ENCODE assay signal across 18 mouse cellular contexts in the genomic region with DNA sequence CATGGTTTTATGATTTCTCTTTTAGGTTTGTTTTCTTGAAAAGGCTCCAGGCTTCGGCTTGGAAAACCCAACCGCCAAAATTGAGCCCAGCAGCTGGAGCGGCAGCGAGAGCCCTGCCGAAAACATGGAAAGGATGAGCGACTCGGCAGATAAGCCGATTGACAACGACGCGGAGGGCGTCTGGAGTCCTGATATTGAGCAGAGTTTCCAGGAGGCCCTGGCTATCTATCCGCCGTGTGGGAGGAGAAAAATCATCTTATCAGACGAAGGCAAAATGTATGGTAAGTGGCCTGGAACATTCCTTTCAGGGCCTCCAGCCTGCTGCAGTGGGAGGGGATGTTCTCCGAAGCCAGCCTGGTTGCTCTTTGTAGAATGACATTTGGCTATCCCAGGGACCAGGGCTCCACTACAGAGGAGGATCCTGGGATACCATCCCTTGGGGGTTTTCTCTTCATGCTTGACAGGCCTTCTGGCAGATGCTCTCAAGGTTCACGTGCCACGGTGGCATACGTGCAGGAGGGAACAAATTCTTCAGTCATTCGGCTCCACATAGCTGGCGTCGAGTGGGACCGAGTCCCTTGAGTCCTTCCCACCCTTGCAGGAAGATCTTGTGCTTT.
DNase-seq lines count a peak whose midpoint lies in the region; ATAC-seq and TF ChIP-seq lines count a peak whose summit lies in the region.
"Had no signal": no experiment of that assay in that cellular context is flagged by ENCODE, and none has a peak within 500 bp of the region (broad histone marks: within the 10 kb centered on the region; RNA-seq: fewer than 3 reads in every experiment).

No protein-coding gene starts in this region.

- TF ChIP-seq CTCF in midbrain, postnatal 0 days (IDR thresholded peaks at IDR 0.05), result no peak
- no peak for TF ChIP-seq CTCF in hindbrain, postnatal 0 days (IDR thresholded peaks at IDR 0.05; ENCODE audit: low read depth)
- no peak for TF ChIP-seq CTCF in lung, postnatal 0 days (IDR thresholded peaks at IDR 0.05)

- WGBS in forebrain, embryonic 10.5 days, result 93% methylated on average over 23 of the region's 23 CpGs
- 92% methylated on average over 23 of the region's 23 CpGs for WGBS in forebrain, embryonic 11.5 days
- WGBS in heart, embryonic 14.5 days, result 18% methylated on average over 23 of the region's 23 CpGs
- WGBS in midbrain, postnatal 0 days, result 78% methylated on average over 23 of the region's 23 CpGs
- 77% methylated on average over 23 of the region's 23 CpGs for WGBS in midbrain, embryonic 13.5 days
- 63% methylated on average over 23 of the region's 23 CpGs for WGBS in hindbrain, postnatal 0 days
- WGBS in lung, postnatal 0 days, result 85% methylated on average over 23 of the region's 23 CpGs

- no peak overlapping the region for H3K4me3 ChIP-seq in forebrain, embryonic 10.5 days
- no peak overlapping the region for H3K4me3 ChIP-seq in forebrain, embryonic 11.5 days (ENCODE audit: low read depth, low read length)
- no peak overlapping the region for H3K4me3 ChIP-seq in heart, embryonic 14.5 days (ENCODE audit: control insufficient read depth in 1 of 2, insufficient read depth in 1 of 2, low read depth in 1 of 2, low read length in 2 of 2)
- no peak overlapping the region for H3K4me3 ChIP-seq in midbrain, postnatal 0 days (ENCODE audit: low read depth, low read length)
- no peak overlapping the region for H3K4me3 ChIP-seq in midbrain, embryonic 13.5 days (replicated peaks)
- H3K4me3 ChIP-seq in hindbrain, postnatal 0 days (ENCODE audit: low read length), result no peak overlapping the region
- H3K4me3 ChIP-seq in lung, postnatal 0 days (ENCODE audit: low read depth, low read length), result no peak overlapping the region
- H3K4me3 ChIP-seq: megakaryocyte, embryonic 14.5 days; neural tube, embryonic 12.5 days had no signal

- H3K27ac ChIP-seq in forebrain, embryonic 10.5 days, result peak overlapping the region; percentile 72; the same call in 1 of the 2 replicates
- H3K27ac ChIP-seq in forebrain, embryonic 11.5 days (ENCODE audit: low read depth, low read length), result no peak overlapping the region
- peak overlapping the region; percentile 57 to 79 for H3K27ac ChIP-seq in heart, embryonic 14.5 days (replicated peaks in 1 of 2; ENCODE audit: control insufficient read depth in 1 of 2, insufficient read depth in 1 of 2, low read depth in 2 of 2, low read length in 2 of 2)
- no peak overlapping the region for H3K27ac ChIP-seq in midbrain, postnatal 0 days (ENCODE audit: low read depth, low read length)
- H3K27ac ChIP-seq in midbrain, embryonic 13.5 days, result no peak overlapping the region
- 0 out of 2 replicates have a peak overlapping the region, but pooled peaks have one; percentile 13 for H3K27ac ChIP-seq in hindbrain, postnatal 0 days
- no peak overlapping the region for H3K27ac ChIP-seq in lung, postnatal 0 days (ENCODE audit: low read length)
- H3K27ac ChIP-seq: neural tube, embryonic 12.5 days had no signal

- no peak overlapping the region for H3K4me2 ChIP-seq in forebrain, embryonic 11.5 days (ENCODE audit: low read depth, low read length, severe bottlenecking)
- peak overlapping the region; percentile 39 for H3K4me2 ChIP-seq in heart, embryonic 14.5 days (ENCODE audit: low read length)
- no peak overlapping the region for H3K4me2 ChIP-seq in midbrain, postnatal 0 days (ENCODE audit: low read depth, low read length, poor library complexity, severe bottlenecking)
- no peak overlapping the region for H3K4me2 ChIP-seq in midbrain, embryonic 13.5 days (replicated peaks)
- H3K4me2 ChIP-seq in hindbrain, postnatal 0 days (ENCODE audit: low read depth, low read length), result no peak overlapping the region
- H3K4me2 ChIP-seq in lung, postnatal 0 days (replicated peaks; ENCODE audit: low read depth, low read length), result no peak overlapping the region
- H3K4me2 ChIP-seq: liver, embryonic 11.5 days; neural tube, embryonic 12.5 days had no signal

- TF ChIP-seq EP300 in lung, postnatal 0 days (IDR thresholded peaks at IDR 0.05), result no peak

- H3K9me3 ChIP-seq in forebrain, embryonic 10.5 days, result no peaks in the 10 kb centered on the region
- no peaks in the 10 kb centered on the region for H3K9me3 ChIP-seq in forebrain, embryonic 11.5 days (ENCODE audit: control insufficient read depth, low read length)
- no peaks in the 10 kb centered on the region for H3K9me3 ChIP-seq in heart, embryonic 14.5 days (ENCODE audit: control insufficient read depth, low read length)
- H3K9me3 ChIP-seq in midbrain, postnatal 0 days (ENCODE audit: low read length), result no peaks in the 10 kb centered on the region
- no peaks in the 10 kb centered on the region for H3K9me3 ChIP-seq in midbrain, embryonic 13.5 days
- H3K9me3 ChIP-seq in hindbrain, postnatal 0 days (ENCODE audit: low read length), result no peaks in the 10 kb centered on the region
- H3K9me3 ChIP-seq in lung, postnatal 0 days (ENCODE audit: low read length), result no peaks in the 10 kb centered on the region
- H3K9me3 ChIP-seq: megakaryocyte, embryonic 14.5 days; neural tube, embryonic 12.5 days had no signal

- ATAC-seq in forebrain, embryonic 11.5 days (replicated peaks; ENCODE audit: low FRiP score), result no peak
- no peak for ATAC-seq in heart, embryonic 14.5 days (ENCODE audit: insufficient number of reproducible peaks, insufficient read depth, low FRiP score, low read depth)
- ATAC-seq in midbrain, postnatal 0 days (ENCODE audit: low FRiP score), result no peak
- no peak for ATAC-seq in midbrain, embryonic 13.5 days
- peak; percentile 25; the same call in 1 of the 2 replicates for ATAC-seq in hindbrain, postnatal 0 days
- ATAC-seq in lung, postnatal 0 days, result no peak

- DNase-seq in forebrain, embryonic 10.5 days (ENCODE audit: extremely low spot score, low spot score), result no peak
- DNase-seq in forebrain, embryonic 11.5 days (ENCODE audit: low spot score), result no peak
- DNase-seq in heart, postnatal 25 days (ENCODE audit: low spot score), result no peak
- peak; percentile 74 for DNase-seq in midbrain, postnatal 0 days (ENCODE audit: low spot score)
- peak; percentile 72 for DNase-seq in hindbrain, postnatal 0 days (ENCODE audit: low spot score)
- no peak for DNase-seq in lung, postnatal 0 days (ENCODE audit: low spot score)
- DNase-seq: adrenal gland, adult 2 months; B cell, adult 2 months; cerebellum, adult 9-11 months; gastrocnemius, postnatal 14 days; kidney, postnatal 10 days; layer of hippocampus, adult 9-11 months; spleen, adult 18-20 months had no signal

- peaks cover 75% of the 10 kb centered on the region for H3K4me1 ChIP-seq in forebrain, embryonic 10.5 days
- peaks cover 23% of the 10 kb centered on the region; the same call in 1 of the 2 replicates for H3K4me1 ChIP-seq in forebrain, embryonic 11.5 days (replicated peaks; ENCODE audit: control insufficient read depth, insufficient read depth, low read length)
- H3K4me1 ChIP-seq in heart, embryonic 14.5 days (ENCODE audit: control insufficient read depth in 2 of 2, insufficient read depth in 2 of 2, low read length in 2 of 2), result peaks cover 53 to 98% of the 10 kb centered on the region in 2 experiments
- no peaks in the 10 kb centered on the region for H3K4me1 ChIP-seq in midbrain, postnatal 0 days (ENCODE audit: insufficient read depth, low read length)
- peaks cover 59% of the 10 kb centered on the region for H3K4me1 ChIP-seq in midbrain, embryonic 13.5 days (replicated peaks)
- H3K4me1 ChIP-seq in hindbrain, postnatal 0 days (ENCODE audit: insufficient read depth, low read length), result peaks cover 32% of the 10 kb centered on the region
- H3K4me1 ChIP-seq in lung, postnatal 0 days (ENCODE audit: insufficient read depth, low read depth, low read length), result peaks cover 22% of the 10 kb centered on the region; the same call in 1 of the 2 replicates

- H3K9ac ChIP-seq in forebrain, embryonic 11.5 days (ENCODE audit: low read length), result no peak overlapping the region
- peak overlapping the region; percentile 28; the same call in 1 of the 2 replicates for H3K9ac ChIP-seq in heart, embryonic 14.5 days (ENCODE audit: low read length)
- no peak overlapping the region for H3K9ac ChIP-seq in midbrain, postnatal 0 days (replicated peaks; ENCODE audit: low read length, poor library complexity, severe bottlenecking)
- H3K9ac ChIP-seq in midbrain, embryonic 13.5 days (replicated peaks), result no peak overlapping the region
- no peak overlapping the region for H3K9ac ChIP-seq in hindbrain, postnatal 0 days (replicated peaks; ENCODE audit: low read length)
- H3K9ac ChIP-seq in lung, postnatal 0 days (replicated peaks; ENCODE audit: low read depth), result no peak overlapping the region
- H3K9ac ChIP-seq: neural tube, embryonic 12.5 days had no signal

- intact Hi-C loops in heart, postnatal 25 days (cut with DNase I), result no loop called here

- no peaks in the 10 kb centered on the region for H3K27me3 ChIP-seq in forebrain, embryonic 10.5 days (ENCODE audit: poor library complexity, severe bottlenecking)
- H3K27me3 ChIP-seq in forebrain, embryonic 11.5 days (ENCODE audit: control insufficient read depth, insufficient read depth, low read length), result no peaks in the 10 kb centered on the region
- no peaks in the 10 kb centered on the region for H3K27me3 ChIP-seq in heart, embryonic 14.5 days (ENCODE audit: control insufficient read depth, insufficient read depth, low read length)
- no peaks in the 10 kb centered on the region for H3K27me3 ChIP-seq in midbrain, postnatal 0 days (ENCODE audit: insufficient read depth, low read length)
- no peaks in the 10 kb centered on the region for H3K27me3 ChIP-seq in midbrain, embryonic 13.5 days
- H3K27me3 ChIP-seq in hindbrain, postnatal 0 days (ENCODE audit: insufficient read depth, low read length), result no peaks in the 10 kb centered on the region
- no peaks in the 10 kb centered on the region for H3K27me3 ChIP-seq in lung, postnatal 0 days (replicated peaks; ENCODE audit: insufficient read depth, low read length)
- H3K27me3 ChIP-seq: neural tube, embryonic 12.5 days had no signal

- peaks cover 21% of the 10 kb centered on the region for H3K36me3 ChIP-seq in forebrain, embryonic 10.5 days (replicated peaks)
- no peaks in the 10 kb centered on the region for H3K36me3 ChIP-seq in forebrain, embryonic 11.5 days (ENCODE audit: control insufficient read depth, insufficient read depth, low read length)
- H3K36me3 ChIP-seq in heart, embryonic 14.5 days (ENCODE audit: control insufficient read depth, insufficient read depth, low read length), result peaks cover 10% of the 10 kb centered on the region; the same call in 1 of the 2 replicates
- no peaks in the 10 kb centered on the region for H3K36me3 ChIP-seq in midbrain, postnatal 0 days (ENCODE audit: insufficient read depth, low read length)
- no peaks in the 10 kb centered on the region for H3K36me3 ChIP-seq in midbrain, embryonic 13.5 days
- H3K36me3 ChIP-seq in hindbrain, postnatal 0 days (ENCODE audit: insufficient read depth, low read length), result no peaks in the 10 kb centered on the region
- no peaks in the 10 kb centered on the region for H3K36me3 ChIP-seq in lung, postnatal 0 days (ENCODE audit: insufficient read depth, low read length)
- H3K36me3 ChIP-seq: neural tube, embryonic 12.5 days had no signal

Comparison
In these comparisons a context has a peak if more than half of its experiments do, and no peak if none do; other contexts are left out.
1. H3K27ac ChIP-seq: peak in forebrain, embryonic 10.5 days (single experiment), heart, embryonic 14.5 days (2 of 2) and hindbrain, postnatal 0 days (single experiment); none in forebrain, embryonic 11.5 days (single experiment), midbrain, postnatal 0 days (single experiment), midbrain, embryonic 13.5 days (single experiment) and lung, postnatal 0 days (single experiment).
2. DNase-seq: peak in midbrain, postnatal 0 days (single experiment) and hindbrain, postnatal 0 days (single experiment); none in forebrain, embryonic 10.5 days (single experiment), forebrain, embryonic 11.5 days (single experiment), heart, postnatal 25 days (single experiment) and lung, postnatal 0 days (single experiment).